Mouse (Mus musculus) forebrain, embryonic 12.5 days (tissue): Measurements from ENCODE around the gene H2-Oa. TPM values are rescaled to one million over a fixed set of nuclear protein-coding genes. Genes with fewer than 3 reads are reported as not detected.
"Not testable (repeated sequence)": the region's sequence is repeated elsewhere in the genome, so short reads cannot be mapped to it uniquely, and the experiment has no call there.

Experiments
- ATAC-seq: fragments of 200-750 bp; cut with Nextera tagmentation; 2 replicates; pipeline ENCODE4 v1.8.0; 2017; ENCODE audit warnings: moderate TSS enrichment; ENCODE audit not compliant: low FRiP score
- H3K27ac ChIP-seq: fragments of 300-500 bp; sonication (generic); 2 replicates; pipeline ENCODE4 v1.5.1; 2016; ENCODE audit warnings: mild to moderate bottlenecking
- H3K27me3 ChIP-seq: fragments of 300-500 bp; sonication (generic); 2 replicates; pipeline ENCODE4 v1.6.1; 2016; ENCODE audit warnings: mild to moderate bottlenecking
- H3K36me3 ChIP-seq: fragments of 300-500 bp; sonication (generic); replicated peaks from 2 replicates; pipeline ENCODE4 v1.6.1; 2016; ENCODE audit warnings: mild to moderate bottlenecking
- H3K4me1 ChIP-seq: fragments of 300-500 bp; sonication (generic); 2 replicates; pipeline ENCODE4 v1.6.1; 2016
- H3K4me2 ChIP-seq: fragments of 300-500 bp; sonication (generic); 2 replicates; pipeline ENCODE4 v1.6.1; 2016; ENCODE audit warnings: mild to moderate bottlenecking, moderate library complexity
- H3K4me3 ChIP-seq: fragments of 300-500 bp; sonication (generic); replicated peaks from 2 replicates; pipeline ENCODE4 v1.5.1; 2016; ENCODE audit warnings: mild to moderate bottlenecking
- H3K9ac ChIP-seq: fragments of 300-500 bp; sonication (generic); 2 replicates; pipeline ENCODE4 v1.6.1; 2016; ENCODE audit warnings: mild to moderate bottlenecking
- H3K9me3 ChIP-seq: fragments of 300-500 bp; sonication (generic); 2 replicates; pipeline ENCODE4 v1.6.1; 2016
- WGBS: fragments of 180-500 bp; shearing (Covaris S2); methylation state at CpG from one replicate; pipeline ENCODE4 v1.1.7; 2016; 5-methylcytosine and 5-hydroxymethylcytosine counted together
- polyA plus RNA-seq: library from polyadenylated mRNA; unstranded; fragments of >200 nt; fragmentation: Nextera tagmentation; extraction: Ambion mirVana; gene quantifications from 2 replicates; pipeline ENCODE4 v1.2.1, GENCODE M21; 2016

H2-Oa gene
- polyA plus RNA-seq, 1 experiment from 2014 or later: 0.41 TPM

- peaks cover 60% of the 10 kb centered on the region for H3K27me3 ChIP-seq
Observed at GRCm38 (mm10) chr17:34141448-34141847, 49.3 kb downstream of the H2-Oa start.

DNA sequence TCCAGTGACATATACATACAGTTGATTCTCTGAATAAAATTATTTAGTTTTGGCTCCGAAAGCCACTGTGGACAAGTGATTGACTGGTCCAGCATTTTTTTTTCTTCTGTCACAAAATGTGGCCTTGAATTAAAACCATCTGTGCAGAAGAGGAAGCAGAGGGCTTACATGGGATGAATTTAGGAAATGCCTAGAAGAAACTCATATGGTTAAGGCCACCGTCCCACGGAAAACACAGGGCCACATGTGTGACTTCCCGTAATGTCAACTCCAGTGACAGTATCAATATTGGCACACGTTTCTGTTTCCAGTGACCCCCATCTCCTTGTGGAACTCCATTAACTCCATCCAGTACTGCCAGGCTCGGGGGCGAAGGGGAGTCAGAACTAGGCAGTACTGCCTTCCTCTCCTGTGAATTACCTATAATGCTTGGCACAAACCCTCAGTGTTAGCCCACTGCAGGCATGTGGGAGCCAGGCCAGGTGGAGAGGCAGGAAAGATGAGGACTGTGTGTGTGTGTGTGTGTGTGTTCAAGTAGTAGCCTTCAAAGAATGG is 50.4 kb downstream of the H2-Oa start:
- Histone ChIP-seq H3K27me3 (peaks cover 49% of the 10 kb centered on the region), H3K36me3 (no peaks in the 10 kb centered on the region), H3K4me1 (peaks cover 16% of the 10 kb centered on the region), H3K4me3 (no peak overlapping the region), H3K27ac (no peak overlapping the region), H3K9me3 (no peaks in the 10 kb centered on the region), H3K9ac (no peak overlapping the region), H3K4me2 (no peak overlapping the region)
- WGBS: 86% methylated on average over 7 of the region's 7 CpGs
- no peak for ATAC-seq

More at GRCm38 (mm10) chr17:34141448-34141847, 49.3 kb downstream of the H2-Oa start:
- H3K4me1 ChIP-seq: peaks cover 16% of the 10 kb centered on the region
- H3K9ac ChIP-seq: no peak overlapping the region
- no peak overlapping the region for H3K27ac ChIP-seq
- H3K36me3 ChIP-seq: no peaks in the 10 kb centered on the region
- no peak for ATAC-seq
- H3K4me3 ChIP-seq: no peak overlapping the region
- no peak overlapping the region for H3K4me2 ChIP-seq
- WGBS: 54% methylated on average over 4 of the region's 4 CpGs
- H3K9me3 ChIP-seq: no peaks in the 10 kb centered on the region

GRCm38 (mm10) chr17:34143033-34143432 is 50.9 kb downstream of the H2-Oa start, which contains the start of gene H2-DMb2:
TSS of gene H2-DMb2 (plus strand) at chr17:34143307.
- WGBS: 43% methylated on average over 7 of the region's 7 CpGs
- Histone ChIP-seq H3K9ac (no peak within 1 kb of the TSS), H3K9me3 (no peaks in the 10 kb centered on the region), H3K36me3 (no peaks in the 10 kb centered on the region), H3K4me2 (no peak within 1 kb of the TSS), H3K27me3 (peaks cover 44% of the 10 kb centered on the region), H3K4me3 (no peak within 1 kb of the TSS), H3K4me1 (peaks cover 16% of the 10 kb centered on the region), H3K27ac (no peak within 1 kb of the TSS)
- ATAC-seq: no peak

GRCm38 (mm10) chr17:34143461-34143860 is 51.3 kb downstream of the H2-Oa start:
- H3K9me3 ChIP-seq: no peaks in the 10 kb centered on the region
- no peaks in the 10 kb centered on the region for H3K36me3 ChIP-seq
- no peak overlapping the region for H3K9ac ChIP-seq
- no peak overlapping the region for H3K27ac ChIP-seq
- H3K4me1 ChIP-seq: peaks cover 16% of the 10 kb centered on the region
- 61% methylated on average over 5 of the region's 5 CpGs for WGBS
- H3K4me2 ChIP-seq: no peak overlapping the region
- ATAC-seq: no peak
- peaks cover 40% of the 10 kb centered on the region for H3K27me3 ChIP-seq
- H3K4me3 ChIP-seq: no peak overlapping the region

- not testable (repeated sequence) for H3K9me3 ChIP-seq, ATAC-seq, H3K9ac ChIP-seq, H3K4me2 ChIP-seq, H3K4me3 ChIP-seq, H3K27ac ChIP-seq, H3K36me3 ChIP-seq
- peaks cover 12% of the 10 kb centered on the region for H3K4me1 ChIP-seq
- H3K27me3 ChIP-seq: peaks cover 32% of the 10 kb centered on the region
- 89% methylated on average over 4 of the region's 4 CpGs for WGBS
Observed at GRCm38 (mm10) chr17:34144221-34144620, 52.1 kb downstream of the H2-Oa start.

Other genes starting within 250 kb of the H2-Oa start
- 54.7 and 55.1 TPM in 2 replicates for gene Cd320, start 249.2 kb upstream of the H2-Oa start, polyA plus RNA-seq
- gene Gm7029, start 218.5 kb upstream of the H2-Oa start, polyA plus RNA-seq: not detected in 2 replicates
- 5.4 and 7.4 TPM in 2 replicates for gene Kifc1, start 201.7 kb upstream of the H2-Oa start, polyA plus RNA-seq
- gene Platr17, start 187.2 kb upstream of the H2-Oa start, polyA plus RNA-seq: not detected in 2 replicates
- gene Daxx, start 182.9 kb upstream of the H2-Oa start, polyA plus RNA-seq: 67.9 and 68.2 TPM in 2 replicates
- 16.1 and 19.5 TPM in 2 replicates for gene Tapbp, start 176.4 kb upstream of the H2-Oa start, polyA plus RNA-seq
- 23.1 and 23.5 TPM in 2 replicates for gene Zbtb22, start 176.4 kb upstream of the H2-Oa start, polyA plus RNA-seq
- 53.7 and 55.9 TPM in 2 replicates for gene Rgl2, start 162.8 kb upstream of the H2-Oa start, polyA plus RNA-seq
- 198 and 201 TPM in 2 replicates for gene Pfdn6, start 152.0 kb upstream of the H2-Oa start, polyA plus RNA-seq
- gene Wdr46, start 151.7 kb upstream of the H2-Oa start, polyA plus RNA-seq: 40.1 and 41.9 TPM in 2 replicates
- gene B3galt4, start 140.9 kb upstream of the H2-Oa start, polyA plus RNA-seq: 5.0 and 7.1 TPM in 2 replicates
- gene Vps52, start 136.5 kb upstream of the H2-Oa start, polyA plus RNA-seq: 58.4 and 63.5 TPM in 2 replicates
- 934 and 1,034 TPM in 2 replicates for gene Rps18, start 136.3 kb upstream of the H2-Oa start, polyA plus RNA-seq
- 23.3 and 28.2 TPM in 2 replicates for gene H2-K1, start 92.0 kb upstream of the H2-Oa start, polyA plus RNA-seq
- gene Ring1, start 67.7 kb upstream of the H2-Oa start, polyA plus RNA-seq: 19.1 and 23.6 TPM in 2 replicates
- 92.8 and 103 TPM in 2 replicates for gene H2-Ke6, start 64.3 kb upstream of the H2-Oa start, polyA plus RNA-seq
- 160 and 166 TPM in 2 replicates for gene Slc39a7, start 60.7 kb upstream of the H2-Oa start, polyA plus RNA-seq
- gene Rxrb, start 60.5 kb upstream of the H2-Oa start, polyA plus RNA-seq: 54.8 and 59.5 TPM in 2 replicates
- gene Col11a2, start 52.9 kb upstream of the H2-Oa start, polyA plus RNA-seq: 1.4 and 2.5 TPM in 2 replicates
- gene H2-DMa, start 27.2 kb downstream of the H2-Oa start, polyA plus RNA-seq: 9.1 and 9.6 TPM in 2 replicates
- 138 and 146 TPM in 2 replicates for gene Brd2, start 30.3 kb downstream of the H2-Oa start, polyA plus RNA-seq
- gene H2-DMb2, start 51.0 kb downstream of the H2-Oa start, polyA plus RNA-seq: not detected in 2 replicates
- gene H2-DMb1, start 60.7 kb downstream of the H2-Oa start, polyA plus RNA-seq: 0.38 and 0.69 TPM in 2 replicates
- 1.3 and 2.2 TPM in 2 replicates for gene Tap1, start 95.2 kb downstream of the H2-Oa start, polyA plus RNA-seq
- gene Psmb9, start 95.4 kb downstream of the H2-Oa start, polyA plus RNA-seq: 0.78 and 1.1 TPM in 2 replicates
- 0.53 and 1.7 TPM in 2 replicates for gene Psmb8, start 105.4 kb downstream of the H2-Oa start, polyA plus RNA-seq
- 0.47 and 1.1 TPM in 2 replicates for gene Tap2, start 111.2 kb downstream of the H2-Oa start, polyA plus RNA-seq
- not detected in 2 replicates for gene H2-Ob, start 146.6 kb downstream of the H2-Oa start, polyA plus RNA-seq
- 1.9 and 2.5 TPM in 2 replicates for gene H2-Ab1, start 165.3 kb downstream of the H2-Oa start, polyA plus RNA-seq
- gene H2-Aa, start 195.5 kb downstream of the H2-Oa start, polyA plus RNA-seq: not detected in 2 replicates
- gene H2-Eb1, start 213.5 kb downstream of the H2-Oa start, polyA plus RNA-seq: 1.1 and 1.2 TPM in 2 replicates
- not detected in 2 replicates for gene H2-Eb2, start 233.3 kb downstream of the H2-Oa start, polyA plus RNA-seq